ENCODE assay signal across 8 mouse cellular contexts in genomic region chr15:9140684-9141171, GRCm38 (mm10). TPM values are rescaled to one million over a fixed set of nuclear protein-coding genes. Genes with fewer than 3 reads are reported as not detected.
DNase-seq lines count a peak whose midpoint lies in the region; ATAC-seq lines count a peak whose summit lies in the region.

No protein-coding gene starts in this region.

- no peaks in the 10 kb centered on the region for H3K27me3 ChIP-seq in forebrain, embryonic 11.5 days (ENCODE audit: control insufficient read depth, insufficient read depth, low read length)
- H3K27me3 ChIP-seq in splenic B cell, adult 2 months (ENCODE audit: control insufficient read depth, insufficient read depth, low read length, poor library complexity, severe bottlenecking): no peaks in the 10 kb centered on the region

- peaks cover 12% of the 10 kb centered on the region for H3K36me3 ChIP-seq in forebrain, embryonic 11.5 days (ENCODE audit: control insufficient read depth, insufficient read depth, low read length)
- no peaks in the 10 kb centered on the region for H3K36me3 ChIP-seq in splenic B cell, adult 2 months (ENCODE audit: control insufficient read depth, insufficient read depth, low read length, poor library complexity, severe bottlenecking)

- peak overlapping the region; percentile 57; the same call in 1 of the 2 replicates for H3K27ac ChIP-seq in forebrain, embryonic 11.5 days (ENCODE audit: low read depth, low read length)

- DNase-seq in ovary, postnatal 10 days (ENCODE audit: low spot score): peak; percentile 21
- DNase-seq in ovary, postnatal 36 days (ENCODE audit: low spot score): no peak
- no peak for DNase-seq in forebrain, embryonic 11.5 days (ENCODE audit: low spot score)
- DNase-seq in kidney, adult 9 months: peak; percentile 68
- peak; percentile 50 for DNase-seq in lung, postnatal 14 days
- DNase-seq in splenic B cell, adult 2 months (ENCODE audit: low read depth, low spot score): peak; percentile 47
- DNase-seq in layer of hippocampus, adult 9-11 months: no peak

- no peaks in the 10 kb centered on the region for H3K9me3 ChIP-seq in forebrain, embryonic 11.5 days (ENCODE audit: control insufficient read depth, low read length)

- peak overlapping the region; percentile 74 for H3K9ac ChIP-seq in forebrain, embryonic 11.5 days (ENCODE audit: low read length)

- peak; percentile 42 for ATAC-seq in activated CD4-positive, CD25-positive, alpha-beta regulatory T cell, adult 4 months
- peak; percentile 91 for ATAC-seq in forebrain, embryonic 11.5 days (replicated peaks; ENCODE audit: low FRiP score)

- no peaks in the 10 kb centered on the region for H3K4me1 ChIP-seq in forebrain, embryonic 11.5 days (replicated peaks; ENCODE audit: control insufficient read depth, insufficient read depth, low read length)

- WGBS in forebrain, embryonic 11.5 days: under 1% methylated on average over 37 of the region's 37 CpGs

- H3K4me3 ChIP-seq in forebrain, embryonic 11.5 days (ENCODE audit: low read depth, low read length): peak overlapping the region; percentile 76

- H3K4me2 ChIP-seq in forebrain, embryonic 11.5 days (ENCODE audit: low read depth, low read length, severe bottlenecking): peak overlapping the region; percentile 66

RNA-seq across cellular contexts. Expression of gene Lmbrd2, which starts 0.4 kb away (rescaled TPM):
- 1 to 10 TPM; 3.0 to 3.6 TPM for polyA plus RNA-seq in activated CD4-positive, CD25-positive, alpha-beta regulatory T cell, adult 4 months (2017; shearing (Covaris generic))
- 3.1 and 3.8 TPM in 2 replicates for polyA plus RNA-seq in forebrain, embryonic 11.5 days (2014; fragmentation: Nextera tagmentation; extraction: Ambion mirVana)

RNA-seq across cellular contexts. Expression of gene Skp2, which starts 14.5 kb away (rescaled TPM):
- polyA plus RNA-seq in activated CD4-positive, CD25-positive, alpha-beta regulatory T cell, adult 4 months (2017; shearing (Covaris generic)): 1 to 10 TPM; 5.9 to 6.0 TPM
- 142 and 153 TPM in 2 replicates for polyA plus RNA-seq in forebrain, embryonic 11.5 days (2014; fragmentation: Nextera tagmentation; extraction: Ambion mirVana)

Comparison
In these comparisons a context has a peak if more than half of its experiments do, and no peak if none do; other contexts are left out.
1. DNase-seq: peak in ovary, postnatal 10 days (single experiment), kidney, adult 9 months (single experiment), lung, postnatal 14 days (single experiment) and splenic B cell, adult 2 months (single experiment); none in ovary, postnatal 36 days (single experiment), forebrain, embryonic 11.5 days (single experiment) and layer of hippocampus, adult 9-11 months (single experiment).
2. RNA of gene Skp2, which starts 14.5 kb away (polyA plus RNA-seq): 142 to 153 TPM in forebrain, embryonic 11.5 days; 5.9 to 6.0 TPM in activated CD4-positive, CD25-positive, alpha-beta regulatory T cell, adult 4 months; every median in the first group is over 10 times any median in the second.